Mouse (Mus musculus) spleen, adult 2 months (tissue): ENCODE data around the gene Cir1. TPM values are rescaled to one million over a fixed set of nuclear protein-coding genes. Genes with fewer than 3 reads are reported as not detected.

ENCODE experiments used
- DNase-seq, 2 experiments: peaks; one replicate each; pipeline versions ENCODE4 v3.0.0 to v3.0.0-alpha.2; 2012 to 2021; ENCODE audit warnings: low spot score in 2 of 2, low read depth in 1 of 2
- H3K27ac ChIP-seq: fragments of 200-500 bp; 2 replicates; pipeline ENCODE4 v1.5.1; 2012; ENCODE audit warnings: low read length, inconsistent platforms; ENCODE audit not compliant: insufficient read depth
- H3K27me3 ChIP-seq: fragments of 200-500 bp; 2 replicates; pipeline ENCODE4 v1.6.1; 2012; ENCODE audit warnings: mild to moderate bottlenecking, moderate library complexity, low read length, inconsistent platforms; ENCODE audit not compliant: control insufficient read depth, insufficient read depth
- H3K36me3 ChIP-seq: fragments of 200-500 bp; 2 replicates; pipeline ENCODE4 v1.6.1; 2012; ENCODE audit warnings: mild to moderate bottlenecking, low read length, inconsistent platforms; ENCODE audit not compliant: control insufficient read depth, insufficient read depth
- H3K4me1 ChIP-seq: fragments of 200-500 bp; 2 replicates; pipeline ENCODE4 v1.6.1; 2011; ENCODE audit warnings: inconsistent platforms; ENCODE audit not compliant: control insufficient read depth, insufficient read depth, insufficient read length
- H3K4me3 ChIP-seq: fragments of 200-500 bp; 2 replicates; pipeline ENCODE4 v1.5.1; 2011; ENCODE audit warnings: mild to moderate bottlenecking, inconsistent platforms; ENCODE audit not compliant: insufficient read depth, insufficient read length; ENCODE audit errors: extremely low read depth
- CTCF ChIP-seq: fragments of 200-500 bp; IDR thresholded peaks from 2 replicates; pipeline ENCODE4 v1.5.1; 2011; ENCODE audit warnings: mild to moderate bottlenecking, inconsistent platforms; ENCODE audit not compliant: insufficient read depth, insufficient read length, insufficient replicate concordance; ENCODE audit errors: extremely low read depth
- POLR2A ChIP-seq: fragments of 200-500 bp; IDR thresholded peaks from 2 replicates; pipeline ENCODE4 v1.6.1; 2011; ENCODE audit warnings: low read depth, low read length, inconsistent platforms
- WGBS: fragments of 180-500 bp; shearing (Covaris S2); methylation state at CpG from one replicate; pipeline ENCODE4 v1.1.7; 2018; 5-methylcytosine and 5-hydroxymethylcytosine counted together
- polyA plus RNA-seq: library from polyadenylated mRNA; depleted of rRNA; stranded (reverse); fragments of >200 nt; gene quantifications from 2 replicates; pipeline ENCODE4 v1.2.3, GENCODE M21; 2012

Gene Cir1
- polyA plus RNA-seq, 1 experiment, result 1.5 TPM

GRCm38 (mm10) chr2:73278131-73278854 lies 34.2 kb downstream of the Cir1 start:
- DNase-seq, result peak; percentile 79 to 85
- Histone ChIP-seq H3K27me3 (peaks cover 47% of the 10 kb centered on the region), H3K36me3 (no peaks in the 10 kb centered on the region), H3K4me3 (no peak overlapping the region), H3K27ac (no peak overlapping the region), H3K4me1 (peaks cover 34% of the 10 kb centered on the region)
- TF ChIP-seq POLR2A, result no peak
- peak; percentile 99 for TF ChIP-seq CTCF
- 3% methylated on average over 20 of the region's 20 CpGs for WGBS

GRCm38 (mm10) chr2:73277709-73278075 lies 34.8 kb downstream of the Cir1 start:
- DNase-seq, result no peak
- peaks cover 52% of the 10 kb centered on the region for H3K27me3 ChIP-seq
- H3K4me1 ChIP-seq, result peaks cover 40% of the 10 kb centered on the region

GRCm38 (mm10) chr2:73277021-73277708 lies 35.3 kb downstream of the Cir1 start:
- Histone ChIP-seq H3K27ac (no peak overlapping the region), H3K4me3 (no peak overlapping the region), H3K36me3 (no peaks in the 10 kb centered on the region), H3K4me1 (peaks cover 40% of the 10 kb centered on the region), H3K27me3 (peaks cover 53% of the 10 kb centered on the region)
- WGBS, result 3% methylated on average over 38 of the region's 38 CpGs
- no peak for TF ChIP-seq CTCF
- no peak for TF ChIP-seq POLR2A
- DNase-seq, result no peak

More at GRCm38 (mm10) chr2:73277709-73278075, 34.8 kb downstream of the Cir1 start:
- Histone ChIP-seq H3K36me3 (no peaks in the 10 kb centered on the region), H3K27ac (no peak overlapping the region), H3K4me3 (no peak overlapping the region)
- WGBS, result 9% methylated on average over 18 of the region's 18 CpGs
- TF ChIP-seq POLR2A, result no peak
- no peak for TF ChIP-seq CTCF

- TF ChIP-seq CTCF (no peak), POLR2A (no peak)
- H3K36me3 ChIP-seq, result no peaks in the 10 kb centered on the region
- H3K4me1 ChIP-seq, result peaks cover 43% of the 10 kb centered on the region
- DNase-seq, result no peak
- H3K4me3 ChIP-seq, result no peak overlapping the region
- no peak overlapping the region for H3K27ac ChIP-seq
- WGBS, result 4% methylated on average over 6 of the region's 6 CpGs
- peaks cover 61% of the 10 kb centered on the region for H3K27me3 ChIP-seq
Measured at GRCm38 (mm10) chr2:73276141-73276571, 36.3 kb downstream of the Cir1 start.

- TF ChIP-seq CTCF (no peak), POLR2A (no peak)
- H3K27ac ChIP-seq, result no peak overlapping the region
- no peak overlapping the region for H3K4me3 ChIP-seq
- no peaks in the 10 kb centered on the region for H3K36me3 ChIP-seq
- H3K4me1 ChIP-seq, result peaks cover 37% of the 10 kb centered on the region
- no peak for DNase-seq
- WGBS, result 20% methylated on average over 8 of the region's 8 CpGs
- peaks cover 63% of the 10 kb centered on the region for H3K27me3 ChIP-seq
Measured at GRCm38 (mm10) chr2:73275261-73276040, 37.0 kb downstream of the Cir1 start.

GRCm38 (mm10) chr2:73274119-73274920 lies 38.2 kb downstream of the Cir1 start:
- DNase-seq, result peak in 1 of 2 experiments; percentile 20
- WGBS, result 2% methylated on average over 86 of the region's 88 CpGs
- TF ChIP-seq POLR2A, result no peak
- TF ChIP-seq CTCF, result no peak

More at GRCm38 (mm10) chr2:73274119-73274920, 38.2 kb downstream of the Cir1 start:
- H3K36me3 ChIP-seq, result no peaks in the 10 kb centered on the region
- H3K27ac ChIP-seq, result no peak overlapping the region
- H3K4me1 ChIP-seq, result peaks cover 34% of the 10 kb centered on the region
- H3K27me3 ChIP-seq, result peaks cover 62% of the 10 kb centered on the region
- H3K4me3 ChIP-seq, result peak overlapping the region; percentile 35; the same call in 1 of the 2 replicates
